Mouse (Mus musculus) olfactory bulb, adult 2 months (tissue): ENCODE measurements at regions not wholly inside any gene's neighbourhood (a gene's known extent, or its start where the extent isn't known, plus 50 kb on each side); places are given as distances from the start of the nearest gene placed in this dataset.

Experiments used
- H3K27ac ChIP-seq: fragments of 200-500 bp; 2 replicates; pipeline ENCODE4 v1.5.1; 2012; ENCODE audit warnings: low read depth, low read length; ENCODE audit not compliant: insufficient read depth
- H3K4me1 ChIP-seq: fragments of 200-500 bp; 2 replicates; pipeline ENCODE4 v1.6.1; 2012; ENCODE audit warnings: low read length; ENCODE audit not compliant: control insufficient read depth, insufficient read depth
- H3K4me3 ChIP-seq: fragments of 200-500 bp; 2 replicates; pipeline ENCODE4 v1.5.1; 2012; ENCODE audit warnings: mild to moderate bottlenecking, low read depth, low read length, moderate library complexity; ENCODE audit not compliant: insufficient read depth
- CTCF ChIP-seq: fragments of 200-500 bp; IDR thresholded peaks from 2 replicates; pipeline ENCODE4 v1.5.1; 2012; ENCODE audit warnings: low read depth, mild to moderate bottlenecking, low read length, moderate library complexity; ENCODE audit not compliant: insufficient read depth
- POLR2A ChIP-seq: fragments of 200-500 bp; IDR thresholded peaks from 2 replicates; pipeline ENCODE4 v1.6.1; 2012; ENCODE audit warnings: mild to moderate bottlenecking, low read depth, low read length, moderate library complexity; ENCODE audit not compliant: insufficient read depth
- WGBS: fragments of 180-500 bp; shearing (Covaris S2); methylation state at CpG from one replicate; pipeline ENCODE4 v1.1.7; 2018; 5-methylcytosine and 5-hydroxymethylcytosine counted together

GRCm38 (mm10) chr16:44620536-44620935, 61.8 kb upstream of the Boc start:
- Histone ChIP-seq H3K4me3 (no peak overlapping the region), H3K4me1 (no peaks in the 10 kb centered on the region; the same call in 1 of the 2 replicates), H3K27ac (no peak overlapping the region)
- 97% methylated on average over 2 of the region's 2 CpGs for WGBS
- TF ChIP-seq POLR2A (no peak), CTCF (no peak)

DNA sequence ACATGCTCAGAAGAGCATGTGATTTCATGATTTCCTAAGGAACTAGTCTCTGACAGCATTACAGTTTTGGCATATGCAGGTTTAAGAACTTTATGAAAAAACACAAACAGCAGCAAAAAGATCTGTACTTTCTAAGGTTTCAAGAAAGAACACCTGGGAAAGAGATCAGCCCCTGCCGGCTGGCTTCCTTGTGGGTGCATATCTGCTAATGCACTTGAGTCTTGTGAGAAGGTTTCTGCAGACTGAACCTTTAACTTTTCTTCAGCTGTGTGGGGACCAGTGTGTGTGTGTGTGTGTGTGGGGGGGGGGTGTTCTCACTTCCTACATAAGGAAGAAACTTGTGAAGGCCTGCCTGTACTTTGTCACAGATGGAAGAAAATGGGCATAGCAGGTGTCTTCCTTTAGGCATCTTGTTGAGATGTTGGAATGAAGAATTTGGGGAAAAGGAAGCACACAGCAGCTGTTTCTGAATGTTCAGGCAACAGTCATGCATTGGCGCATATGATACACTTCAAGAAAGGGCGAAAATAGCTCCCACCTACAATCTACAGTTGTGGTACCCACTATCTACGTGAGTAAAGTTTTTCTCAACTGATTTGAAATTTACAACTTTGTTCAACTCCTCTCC, 60.9 kb upstream of the Boc start:
- no peaks in the 10 kb centered on the region; the same call in 1 of the 2 replicates for H3K4me1 ChIP-seq
- H3K4me3 ChIP-seq: no peak overlapping the region
- WGBS: 93% methylated on average over 4 of the region's 4 CpGs
- no peak for TF ChIP-seq CTCF
- no peak for TF ChIP-seq POLR2A
- H3K27ac ChIP-seq: no peak overlapping the region

DNA sequence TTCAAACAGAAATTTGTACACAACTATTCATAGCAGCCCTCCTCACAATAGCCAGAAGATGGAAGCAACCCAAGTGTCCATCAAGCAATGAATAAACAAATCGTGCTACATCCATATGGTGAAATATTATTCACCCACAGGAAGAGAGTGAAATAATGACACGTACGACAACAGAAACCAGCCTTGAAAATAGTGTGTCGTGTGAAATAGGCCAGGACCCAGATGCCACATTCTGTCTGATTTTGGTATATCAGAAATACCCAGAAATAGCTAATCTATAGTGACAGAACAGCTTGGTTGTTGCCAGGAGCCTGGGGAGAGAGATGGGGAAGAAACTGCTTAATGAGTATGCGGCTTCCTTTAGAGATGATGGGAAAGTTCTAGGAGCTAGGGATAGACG, 58.3 kb upstream of the Boc start:
- WGBS: 67% methylated on average over 6 of the region's 6 CpGs
- Histone ChIP-seq H3K27ac (no peak overlapping the region), H3K4me3 (no peak overlapping the region), H3K4me1 (no peaks in the 10 kb centered on the region; the same call in 1 of the 2 replicates)
- no peak for TF ChIP-seq POLR2A
- TF ChIP-seq CTCF: no peak

GRCm38 (mm10) chr16:44616376-44616775, 57.7 kb upstream of the Boc start:
- WGBS: 61% methylated on average over 5 of the region's 5 CpGs
- TF ChIP-seq POLR2A (no peak), CTCF (no peak)
- Histone ChIP-seq H3K4me3 (no peak overlapping the region), H3K27ac (no peak overlapping the region), H3K4me1 (no peaks in the 10 kb centered on the region; the same call in 1 of the 2 replicates)

DNA sequence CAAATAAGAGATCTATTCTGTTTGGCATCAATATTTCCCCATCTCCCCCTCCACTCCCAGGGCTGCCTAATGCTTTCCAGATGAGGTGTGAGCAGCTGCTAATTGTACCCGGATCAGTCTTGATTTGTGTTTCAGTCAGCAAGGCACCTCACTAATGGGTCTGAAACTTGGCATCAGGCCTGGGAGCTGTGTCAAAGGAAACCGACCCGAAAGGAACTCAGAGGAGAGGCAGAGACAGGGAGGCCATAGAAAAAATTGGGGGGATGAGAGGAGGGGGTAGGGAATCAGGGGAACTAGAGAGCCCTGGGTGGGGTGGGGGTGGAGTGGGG, 57.1 kb upstream of the Boc start:
- H3K27ac ChIP-seq: no peak overlapping the region
- WGBS: 31% methylated on average over 3 of the region's 3 CpGs
- TF ChIP-seq CTCF: no peak
- TF ChIP-seq POLR2A: no peak
- no peaks in the 10 kb centered on the region; the same call in 1 of the 2 replicates for H3K4me1 ChIP-seq
- no peak overlapping the region for H3K4me3 ChIP-seq

- 55% methylated on average over 9 of the region's 9 CpGs for WGBS
- no peak overlapping the region for H3K4me3 ChIP-seq
- TF ChIP-seq CTCF (no peak), POLR2A (no peak)
- no peak overlapping the region for H3K27ac ChIP-seq
- no peaks in the 10 kb centered on the region; the same call in 1 of the 2 replicates for H3K4me1 ChIP-seq
These were observed 56.6 kb upstream of the Boc start for GRCm38 (mm10) chr16:44615172-44615877.

GRCm38 (mm10) chr16:44614235-44614634, 55.5 kb upstream of the Boc start:
- H3K4me1 ChIP-seq: no peaks in the 10 kb centered on the region; the same call in 1 of the 2 replicates
- TF ChIP-seq CTCF (no peak), POLR2A (no peak)
- no peak overlapping the region for H3K4me3 ChIP-seq
- 94% methylated on average over 5 of the region's 5 CpGs for WGBS
- no peak overlapping the region for H3K27ac ChIP-seq

DNA sequence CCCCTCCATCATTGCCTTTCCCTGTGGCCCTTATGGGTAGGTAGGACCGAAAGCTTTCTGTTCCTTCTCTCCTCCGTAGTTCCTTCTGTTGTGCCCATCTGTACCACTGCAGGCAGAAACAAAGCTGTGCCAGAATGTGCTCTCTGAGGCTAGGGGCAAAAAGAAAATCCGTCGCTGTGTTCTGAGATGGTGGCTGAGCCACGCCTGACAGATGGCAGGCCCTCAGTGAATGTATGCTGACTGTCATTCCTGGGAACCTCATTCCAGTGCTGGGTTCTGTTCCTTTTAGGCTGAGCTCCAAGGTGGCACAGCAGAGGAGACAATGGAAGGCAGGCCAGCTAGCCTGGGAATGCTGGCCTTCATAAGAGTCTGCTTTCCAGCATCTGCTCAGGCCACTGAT, 54.0 kb upstream of the Boc start:
- Histone ChIP-seq H3K4me3 (no peak overlapping the region), H3K4me1 (no peaks in the 10 kb centered on the region; the same call in 1 of the 2 replicates), H3K27ac (no peak overlapping the region)
- WGBS: 64% methylated on average over 5 of the region's 5 CpGs
- TF ChIP-seq CTCF (no peak), POLR2A (no peak)

DNA sequence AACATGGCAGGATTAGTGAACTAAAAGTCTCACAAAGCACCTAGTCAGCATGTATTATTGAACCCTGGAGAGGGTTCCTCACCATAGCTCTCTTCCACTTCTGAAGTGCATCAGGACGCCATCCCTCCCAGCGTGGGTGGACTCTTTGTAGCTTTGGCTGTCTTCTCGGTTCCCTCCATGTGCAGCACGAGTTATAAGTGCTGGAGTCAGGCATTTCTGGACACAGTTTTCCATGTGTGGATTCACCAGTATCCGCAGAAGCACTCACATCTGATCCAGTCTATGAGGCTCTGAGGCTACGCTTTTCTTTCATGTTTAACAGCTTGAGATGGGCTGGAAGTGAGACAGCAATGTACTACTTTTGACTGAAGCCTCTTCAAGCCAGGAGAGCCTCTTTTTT, 52.8 kb upstream of the Boc start:
- Histone ChIP-seq H3K4me3 (no peak overlapping the region), H3K27ac (no peak overlapping the region), H3K4me1 (no peaks in the 10 kb centered on the region; the same call in 1 of the 2 replicates)
- 86% methylated on average over 6 of the region's 6 CpGs for WGBS
- TF ChIP-seq POLR2A (no peak), CTCF (no peak)

DNA sequence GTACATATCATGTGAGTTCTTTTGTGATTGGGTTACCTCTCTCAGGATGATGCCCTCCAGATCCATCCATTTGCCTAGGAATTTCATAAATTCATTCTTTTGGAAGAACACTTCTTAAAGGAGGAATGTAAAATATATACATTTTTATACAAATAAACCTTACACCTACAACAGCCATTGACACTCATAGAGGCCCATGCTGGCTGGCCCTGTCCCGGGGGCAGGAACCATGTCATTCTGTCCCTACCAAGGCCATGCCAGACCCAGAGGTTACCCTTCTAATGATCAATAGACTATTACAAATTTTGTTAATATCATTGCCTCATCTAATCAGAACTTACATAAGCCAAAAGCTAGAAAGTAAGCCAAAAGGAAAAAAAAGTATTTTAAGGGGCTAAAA, 49.9 kb upstream of the Boc start:
- H3K4me1 ChIP-seq: no peaks in the 10 kb centered on the region
- TF ChIP-seq POLR2A: no peak
- no peak for TF ChIP-seq CTCF
- no peak overlapping the region for H3K27ac ChIP-seq
- no peak overlapping the region for H3K4me3 ChIP-seq
- 100% methylated on average over 1 of the region's 1 CpGs for WGBS
